Mouse (Mus musculus): Measurements from ENCODE around the gene 1700123L14Rik. TPM values are rescaled to one million over a fixed set of nuclear protein-coding genes. Genes with fewer than 3 reads are reported as not detected.

Gene 1700123L14Rik
- polyA plus RNA-seq (2012; rRNA removed; ENCODE audit: low replicate concordance) = not detected in 2 replicates

GRCm38 (mm10) chr6:96165818-96166379, at the start of gene 1700123L14Rik:
Gene 1700123L14Rik, minus strand, starts transcription at chr6:96166243.

Other genes with a start within 250 kb of the 1700123L14Rik start
- not detected in 2 replicates for gene Fam19a1, start 53.1 kb downstream of the 1700123L14Rik start, polyA plus RNA-seq (2012; rRNA removed; ENCODE audit: low replicate concordance)

Measured in duodenum, adult 2 months (tissue).